Mouse (Mus musculus) midbrain, embryonic 13.5 days (tissue): ENCODE data around the gene Slc7a15. TPM values are rescaled to one million over a fixed set of nuclear protein-coding genes. Genes with fewer than 3 reads are reported as not detected.

Source experiments
- ATAC-seq: fragments of 200-750 bp; cut with Nextera tagmentation; 2 replicates; pipeline ENCODE4 v1.8.0; 2017; ENCODE audit warnings: mild to moderate bottlenecking, moderate TSS enrichment, moderate library complexity
- H3K27ac ChIP-seq: fragments of 300-500 bp; sonication (generic); 2 replicates; pipeline ENCODE4 v1.5.1; 2015; ENCODE audit warnings: inconsistent platforms, mild to moderate bottlenecking, moderate library complexity
- H3K27me3 ChIP-seq: fragments of 300-500 bp; sonication (generic); 2 replicates; pipeline ENCODE4 v1.6.1; 2015; ENCODE audit warnings: mild to moderate bottlenecking, inconsistent platforms
- H3K36me3 ChIP-seq: fragments of 300-500 bp; sonication (generic); 2 replicates; pipeline ENCODE4 v1.6.1; 2015; ENCODE audit warnings: mild to moderate bottlenecking, inconsistent platforms
- H3K4me1 ChIP-seq: fragments of 300-500 bp; sonication (generic); replicated peaks from 2 replicates; pipeline ENCODE4 v1.6.1; 2015; ENCODE audit warnings: inconsistent platforms
- H3K4me2 ChIP-seq: fragments of 300-500 bp; sonication (generic); replicated peaks from 2 replicates; pipeline ENCODE4 v1.6.1; 2015; ENCODE audit warnings: moderate library complexity, mild to moderate bottlenecking, inconsistent platforms
- H3K4me3 ChIP-seq: fragments of 300-500 bp; sonication (generic); replicated peaks from 2 replicates; pipeline ENCODE4 v1.5.1; 2015; ENCODE audit warnings: mild to moderate bottlenecking, inconsistent platforms
- H3K9ac ChIP-seq: fragments of 300-500 bp; sonication (generic); replicated peaks from 2 replicates; pipeline ENCODE4 v1.6.1; 2015; ENCODE audit warnings: mild to moderate bottlenecking, inconsistent platforms
- H3K9me3 ChIP-seq: fragments of 300-500 bp; sonication (generic); 2 replicates; pipeline ENCODE4 v1.6.1; 2016; ENCODE audit warnings: mild to moderate bottlenecking, inconsistent platforms
- WGBS: fragments of 180-500 bp; shearing (Covaris S2); methylation state at CpG from one replicate; pipeline ENCODE4 v1.1.7; 2015; 5-methylcytosine and 5-hydroxymethylcytosine counted together
- polyA plus RNA-seq: library from polyadenylated mRNA; unstranded; fragments of >200 nt; fragmentation: Nextera tagmentation; extraction: Ambion mirVana; gene quantifications from 2 replicates; pipeline ENCODE4 v1.2.1, GENCODE M21; 2015

Slc7a15 gene
- polyA plus RNA-seq, 1 experiment from 2014 or later, result not detected

GRCm38 (mm10) chr12:8489098-8489497 lies 109.8 kb downstream of the Slc7a15 start:
- H3K4me3 ChIP-seq, result no peak overlapping the region
- no peak overlapping the region for H3K4me2 ChIP-seq
- H3K9ac ChIP-seq, result no peak overlapping the region
- H3K9me3 ChIP-seq, result no peaks in the 10 kb centered on the region
- H3K4me1 ChIP-seq, result peaks cover 15% of the 10 kb centered on the region
- no peak for ATAC-seq
- no peaks in the 10 kb centered on the region for H3K36me3 ChIP-seq
- WGBS, result 46% methylated on average over 4 of the region's 4 CpGs
- H3K27ac ChIP-seq, result no peak overlapping the region
- no peaks in the 10 kb centered on the region for H3K27me3 ChIP-seq

- Histone ChIP-seq H3K4me2 (no peak overlapping the region), H3K36me3 (no peaks in the 10 kb centered on the region), H3K9ac (no peak overlapping the region), H3K27me3 (no peaks in the 10 kb centered on the region), H3K4me3 (no peak overlapping the region), H3K9me3 (no peaks in the 10 kb centered on the region), H3K27ac (no peak overlapping the region), H3K4me1 (peaks cover 15% of the 10 kb centered on the region)
- no peak for ATAC-seq
- 89% methylated on average over 4 of the region's 4 CpGs for WGBS
These were observed 110.2 kb downstream of the Slc7a15 start for GRCm38 (mm10) chr12:8488652-8488980.

DNA sequence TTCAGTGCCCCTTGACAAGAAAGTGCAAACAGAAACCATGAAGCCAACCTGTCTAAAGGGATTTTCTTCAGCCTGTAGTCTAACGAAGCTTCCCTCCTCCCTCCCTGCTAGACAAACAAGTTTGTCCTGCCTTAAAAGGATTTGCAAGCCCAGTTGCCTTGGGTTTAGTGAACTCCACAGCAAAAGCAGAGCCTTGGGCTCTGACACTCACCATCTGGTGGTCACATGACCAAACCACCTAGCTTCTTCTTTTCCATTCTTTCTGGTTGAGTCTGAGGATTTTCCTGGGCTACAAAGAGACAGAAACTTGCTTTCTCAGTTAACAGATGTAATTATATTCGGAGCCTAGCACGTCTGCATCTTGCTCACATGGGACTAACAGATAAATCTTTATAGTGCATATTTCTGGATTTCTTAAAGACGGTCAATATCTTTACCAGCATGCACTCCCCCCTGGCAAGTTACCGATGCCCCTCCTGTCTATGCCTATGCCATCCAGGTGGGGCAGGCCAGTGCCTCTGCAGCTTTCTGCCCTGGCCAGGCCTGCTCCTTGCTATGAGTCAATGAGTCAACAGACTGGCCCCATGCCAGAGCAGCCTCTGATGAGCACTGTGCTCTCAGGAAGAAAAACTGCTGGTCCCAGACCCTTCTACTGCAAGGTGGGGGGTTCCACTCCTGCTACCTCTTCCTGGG lies 110.8 kb downstream of the Slc7a15 start:
- Histone ChIP-seq H3K9me3 (no peaks in the 10 kb centered on the region), H3K27me3 (no peaks in the 10 kb centered on the region), H3K36me3 (no peaks in the 10 kb centered on the region), H3K27ac (no peak overlapping the region), H3K9ac (no peak overlapping the region), H3K4me1 (peaks cover 15% of the 10 kb centered on the region), H3K4me2 (no peak overlapping the region), H3K4me3 (no peak overlapping the region)
- ATAC-seq, result peak; percentile 80
- 65% methylated on average over 5 of the region's 5 CpGs for WGBS

GRCm38 (mm10) chr12:8487281-8487680 lies 111.6 kb downstream of the Slc7a15 start:
- Histone ChIP-seq H3K9me3 (no peaks in the 10 kb centered on the region), H3K27ac (no peak overlapping the region), H3K36me3 (no peaks in the 10 kb centered on the region), H3K4me1 (peaks cover 15% of the 10 kb centered on the region), H3K4me3 (no peak overlapping the region), H3K9ac (no peak overlapping the region), H3K27me3 (no peaks in the 10 kb centered on the region), H3K4me2 (no peak overlapping the region)
- 82% methylated on average over 1 of the region's 1 CpGs for WGBS
- ATAC-seq, result no peak

- Histone ChIP-seq H3K9me3 (no peaks in the 10 kb centered on the region), H3K9ac (no peak overlapping the region), H3K4me1 (peaks cover 15% of the 10 kb centered on the region), H3K36me3 (no peaks in the 10 kb centered on the region), H3K27ac (no peak overlapping the region), H3K4me2 (no peak overlapping the region), H3K4me3 (no peak overlapping the region), H3K27me3 (no peaks in the 10 kb centered on the region)
- WGBS, result 85% methylated on average over 7 of the region's 7 CpGs
- no peak for ATAC-seq
These were observed 113.6 kb downstream of the Slc7a15 start for GRCm38 (mm10) chr12:8485247-8485646.

DNA sequence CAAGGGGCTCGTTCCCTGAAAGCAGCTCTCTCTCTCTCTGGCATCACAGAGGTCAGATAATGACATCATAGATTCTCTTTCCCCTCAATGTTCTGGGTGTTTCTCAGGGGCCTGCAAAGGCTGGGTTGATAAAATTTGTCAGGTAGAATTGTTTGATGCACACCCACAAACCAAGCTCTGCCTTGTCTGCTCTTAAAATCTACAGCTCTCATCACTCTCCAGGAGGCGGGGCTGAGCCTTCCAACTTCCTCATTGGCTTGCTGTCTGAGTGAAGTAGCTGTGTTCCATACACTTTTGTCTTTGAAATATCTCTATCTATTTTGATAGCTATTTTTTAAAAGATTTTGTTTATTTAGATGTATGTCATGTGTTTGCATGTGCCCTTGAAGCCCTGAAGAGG lies 116.7 kb downstream of the Slc7a15 start:
- no peaks in the 10 kb centered on the region for H3K36me3 ChIP-seq
- 62% methylated on average over 2 of the region's 2 CpGs for WGBS

More for the DNA sequence above, 116.7 kb downstream of the Slc7a15 start:
- Histone ChIP-seq H3K27me3 (no peaks in the 10 kb centered on the region), H3K27ac (no peak overlapping the region), H3K4me2 (no peak overlapping the region), H3K9me3 (no peaks in the 10 kb centered on the region), H3K4me3 (no peak overlapping the region), H3K9ac (no peak overlapping the region), H3K4me1 (no peaks in the 10 kb centered on the region)
- no peak for ATAC-seq

Other genes starting within 250 kb of the Slc7a15 start
- gene Rhob, start 99.1 kb downstream of the Slc7a15 start, polyA plus RNA-seq, result 55.1 and 67.8 TPM in 2 replicates
- gene Pum2, start 75.1 kb upstream of the Slc7a15 start, polyA plus RNA-seq, result 58.6 and 66.7 TPM in 2 replicates
- 30.1 and 30.8 TPM in 2 replicates for gene Sdc1, start 172.3 kb upstream of the Slc7a15 start, polyA plus RNA-seq